Mouse (Mus musculus): ENCODE data around the gene Srbd1. TPM values are rescaled to one million over a fixed set of nuclear protein-coding genes. Genes with fewer than 3 reads are reported as not detected.

Gene Srbd1
- polyA plus RNA-seq, 1 experiment, result not detected

DNA sequence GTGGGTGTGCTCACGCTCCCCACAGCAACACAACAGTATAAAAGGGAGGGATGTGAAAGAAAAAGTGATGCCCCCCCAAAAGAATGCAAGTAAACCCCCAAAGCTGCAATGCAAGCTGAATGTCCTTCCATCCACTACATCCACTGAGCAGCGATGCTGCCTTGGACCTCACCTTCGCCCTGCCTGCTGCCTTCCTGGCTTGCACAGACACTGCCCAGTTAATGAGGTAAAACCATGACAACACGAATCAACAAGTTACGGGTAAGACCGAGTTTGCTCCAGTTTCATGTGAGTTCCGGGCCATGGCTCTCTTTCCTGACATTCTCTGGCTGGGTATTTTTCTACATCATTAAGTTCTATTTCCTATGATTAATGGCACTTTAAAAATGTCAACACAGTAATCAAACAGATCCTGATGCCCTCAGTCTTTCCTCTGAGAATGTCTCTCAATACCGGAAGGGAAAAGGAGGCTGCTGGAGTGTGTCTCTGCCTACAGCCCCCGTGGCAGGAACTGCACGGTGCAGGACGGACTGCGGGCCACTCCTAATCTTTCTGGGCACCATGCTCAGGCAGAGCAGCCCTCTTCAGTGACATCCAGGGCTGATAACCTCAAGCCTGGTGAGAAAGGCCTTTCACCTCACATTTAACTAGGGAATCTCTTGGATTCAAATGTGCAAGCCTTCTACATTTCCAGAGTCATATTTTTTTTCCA, 155.8 kb downstream of the Srbd1 start:
- no peak overlapping the region for H3K27ac ChIP-seq (ENCODE audit: insufficient read depth, low read depth, low read length)
- no peaks in the 10 kb centered on the region for H3K4me1 ChIP-seq (ENCODE audit: control insufficient read depth, insufficient read depth, low read length)
- WGBS, result 90% methylated on average over 12 of the region's 12 CpGs
- TF ChIP-seq CTCF (IDR thresholded peaks at IDR 0.05; ENCODE audit: insufficient read depth, low read depth, low read length), result no peak
- no peak for TF ChIP-seq POLR2A (IDR thresholded peaks at IDR 0.05; ENCODE audit: insufficient read depth, low read depth, low read length)
- no peak overlapping the region for H3K4me3 ChIP-seq (ENCODE audit: insufficient read depth, low read depth, low read length)

- H3K4me3 ChIP-seq (ENCODE audit: insufficient read depth, low read depth, low read length), result no peak overlapping the region
- H3K27ac ChIP-seq (ENCODE audit: insufficient read depth, low read depth, low read length), result no peak overlapping the region
- no peak for TF ChIP-seq CTCF (IDR thresholded peaks at IDR 0.05; ENCODE audit: insufficient read depth, low read depth, low read length)
- no peak for TF ChIP-seq POLR2A (IDR thresholded peaks at IDR 0.05; ENCODE audit: insufficient read depth, low read depth, low read length)
- H3K4me1 ChIP-seq (ENCODE audit: control insufficient read depth, insufficient read depth, low read length), result no peaks in the 10 kb centered on the region
- WGBS, result 60% methylated on average over 4 of the region's 4 CpGs
Measured at GRCm38 (mm10) chr17:85987531-85987930, 157.4 kb downstream of the Srbd1 start.

DNA sequence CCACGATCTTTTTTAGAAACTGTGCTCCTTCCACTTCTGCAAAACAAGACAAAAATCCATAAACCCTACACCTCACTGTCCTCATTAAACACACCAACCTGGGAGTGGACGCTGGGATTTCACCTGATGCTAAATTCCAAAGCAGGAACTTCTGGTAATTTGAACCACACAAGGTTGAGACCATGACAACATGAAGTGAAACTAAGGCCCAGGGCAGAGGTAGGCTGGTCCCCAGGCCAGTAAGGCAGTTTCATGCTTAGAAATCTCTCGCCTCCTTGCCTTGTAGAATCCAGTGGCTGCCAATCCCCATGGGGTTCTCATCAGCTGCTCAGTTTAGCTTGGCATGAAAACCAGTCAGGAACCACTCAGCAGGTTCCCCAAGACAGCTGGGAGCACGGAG, 158.4 kb downstream of the Srbd1 start:
- no peaks in the 10 kb centered on the region for H3K4me1 ChIP-seq (ENCODE audit: control insufficient read depth, insufficient read depth, low read length)
- H3K27ac ChIP-seq (ENCODE audit: insufficient read depth, low read depth, low read length), result no peak overlapping the region
- H3K4me3 ChIP-seq (ENCODE audit: insufficient read depth, low read depth, low read length), result no peak overlapping the region
- TF ChIP-seq POLR2A (IDR thresholded peaks at IDR 0.05; ENCODE audit: insufficient read depth, low read depth, low read length) (no peak), CTCF (IDR thresholded peaks at IDR 0.05; ENCODE audit: insufficient read depth, low read depth, low read length) (no peak)
- WGBS, result 85% methylated on average over 4 of the region's 4 CpGs

DNA sequence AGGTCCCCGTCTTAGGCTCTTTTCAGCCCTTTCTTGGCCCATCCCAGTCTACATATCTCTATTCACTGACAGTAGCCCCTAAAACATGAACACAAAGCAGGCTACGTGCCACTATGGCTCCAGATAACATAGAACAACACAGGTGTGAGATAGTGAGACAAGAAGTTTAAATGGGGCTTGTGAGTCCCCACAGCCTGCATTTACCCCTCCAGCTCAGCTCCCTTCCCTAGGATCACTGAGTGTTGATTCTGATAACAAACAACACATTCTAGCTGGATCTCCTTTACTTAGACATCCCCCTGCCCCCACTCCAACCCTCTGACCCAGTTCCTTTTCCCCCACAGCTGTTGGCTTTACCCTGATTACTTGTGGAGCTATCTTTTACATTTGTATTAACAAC, 158.8 kb downstream of the Srbd1 start:
- no peak for TF ChIP-seq CTCF (IDR thresholded peaks at IDR 0.05; ENCODE audit: insufficient read depth, low read depth, low read length)
- no peak for TF ChIP-seq POLR2A (IDR thresholded peaks at IDR 0.05; ENCODE audit: insufficient read depth, low read depth, low read length)
- no peak overlapping the region for H3K27ac ChIP-seq (ENCODE audit: insufficient read depth, low read depth, low read length)
- no peaks in the 10 kb centered on the region for H3K4me1 ChIP-seq (ENCODE audit: control insufficient read depth, insufficient read depth, low read length)
- 97% methylated on average over 2 of the region's 2 CpGs for WGBS
- no peak overlapping the region for H3K4me3 ChIP-seq (ENCODE audit: insufficient read depth, low read depth, low read length)

DNA sequence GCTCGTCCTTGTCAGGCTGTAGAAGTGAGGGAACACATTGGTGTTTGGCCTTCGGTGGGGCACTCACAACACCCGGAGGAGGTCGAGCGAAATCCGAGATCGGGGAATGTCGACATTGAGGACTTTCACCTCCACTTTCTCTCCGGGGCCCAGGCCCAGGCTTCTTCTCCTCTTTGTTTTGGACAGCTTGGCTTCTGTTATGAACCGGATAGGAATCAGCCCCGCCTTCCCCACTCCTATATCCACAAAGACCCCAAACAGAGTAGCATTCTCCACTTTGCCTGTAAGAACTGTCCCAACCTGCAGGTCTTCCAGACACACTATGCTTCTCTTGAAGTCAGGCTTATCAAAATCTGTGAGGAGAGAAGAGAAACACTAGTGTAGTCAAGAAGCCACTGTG, 159.8 kb downstream of the Srbd1 start:
- no peaks in the 10 kb centered on the region for H3K4me1 ChIP-seq (ENCODE audit: control insufficient read depth, insufficient read depth, low read length)
- WGBS, result 94% methylated on average over 11 of the region's 11 CpGs
- no peak overlapping the region for H3K27ac ChIP-seq (ENCODE audit: insufficient read depth, low read depth, low read length)
- H3K4me3 ChIP-seq (ENCODE audit: insufficient read depth, low read depth, low read length), result no peak overlapping the region
- no peak for TF ChIP-seq CTCF (IDR thresholded peaks at IDR 0.05; ENCODE audit: insufficient read depth, low read depth, low read length)
- TF ChIP-seq POLR2A (IDR thresholded peaks at IDR 0.05; ENCODE audit: insufficient read depth, low read depth, low read length), result no peak

- Histone ChIP-seq H3K4me1 (ENCODE audit: control insufficient read depth, insufficient read depth, low read length) (no peaks in the 10 kb centered on the region), H3K4me3 (ENCODE audit: insufficient read depth, low read depth, low read length) (no peak overlapping the region), H3K27ac (ENCODE audit: insufficient read depth, low read depth, low read length) (no peak overlapping the region)
- 96% methylated on average over 4 of the region's 4 CpGs for WGBS
- TF ChIP-seq POLR2A (IDR thresholded peaks at IDR 0.05; ENCODE audit: insufficient read depth, low read depth, low read length), result no peak
- TF ChIP-seq CTCF (IDR thresholded peaks at IDR 0.05; ENCODE audit: insufficient read depth, low read depth, low read length), result no peak
Measured at GRCm38 (mm10) chr17:85982271-85982670, 162.7 kb downstream of the Srbd1 start.

DNA sequence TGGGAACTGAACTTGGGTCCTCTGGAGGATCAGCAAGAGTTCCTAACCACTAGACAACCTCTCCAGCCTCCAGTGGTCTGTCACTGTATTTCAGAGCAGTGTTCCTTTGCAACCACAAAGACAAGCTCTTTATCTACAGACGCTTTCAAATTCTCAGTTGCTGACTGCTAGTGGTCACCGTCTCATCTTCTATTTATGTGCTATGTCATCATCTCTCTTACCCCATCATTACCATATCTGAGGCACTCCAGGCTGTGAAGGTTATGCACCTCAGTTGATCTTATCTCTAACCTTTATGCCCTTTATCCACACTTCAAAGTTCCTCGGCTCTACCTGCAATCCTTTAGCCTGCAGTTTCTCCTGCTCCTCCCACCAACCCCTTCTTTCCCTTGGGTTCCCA, 163.1 kb downstream of the Srbd1 start:
- no peak overlapping the region for H3K4me3 ChIP-seq (ENCODE audit: insufficient read depth, low read depth, low read length)
- TF ChIP-seq POLR2A (IDR thresholded peaks at IDR 0.05; ENCODE audit: insufficient read depth, low read depth, low read length) (no peak), CTCF (IDR thresholded peaks at IDR 0.05; ENCODE audit: insufficient read depth, low read depth, low read length) (no peak)
- no peak overlapping the region for H3K27ac ChIP-seq (ENCODE audit: insufficient read depth, low read depth, low read length)
- no peaks in the 10 kb centered on the region for H3K4me1 ChIP-seq (ENCODE audit: control insufficient read depth, insufficient read depth, low read length)
- 99% methylated on average over 3 of the region's 3 CpGs for WGBS

DNA sequence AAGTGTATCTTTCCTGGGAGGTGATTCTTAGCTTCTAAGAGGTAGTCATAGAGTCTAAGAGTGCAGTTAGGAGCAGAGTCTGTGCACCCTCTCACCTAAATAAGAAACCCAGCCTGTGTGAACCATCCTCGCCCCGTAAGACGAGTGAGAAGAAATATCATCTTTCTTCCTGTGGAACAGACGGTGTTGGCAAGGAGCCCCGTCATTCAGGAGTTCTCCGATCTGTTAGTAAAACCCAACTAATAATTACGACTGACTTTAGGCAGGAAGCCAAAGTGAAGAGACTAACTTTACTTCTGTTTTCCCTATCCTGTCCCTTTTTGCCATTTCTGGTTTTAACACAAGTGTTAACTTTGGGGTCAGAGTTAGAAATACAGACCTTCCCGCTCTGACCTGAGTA, 166.1 kb downstream of the Srbd1 start:
- Histone ChIP-seq H3K4me3 (ENCODE audit: insufficient read depth, low read depth, low read length) (no peak overlapping the region), H3K4me1 (ENCODE audit: control insufficient read depth, insufficient read depth, low read length) (no peaks in the 10 kb centered on the region), H3K27ac (ENCODE audit: insufficient read depth, low read depth, low read length) (no peak overlapping the region)
- 52% methylated on average over 8 of the region's 8 CpGs for WGBS
- TF ChIP-seq POLR2A (IDR thresholded peaks at IDR 0.05; ENCODE audit: insufficient read depth, low read depth, low read length) (no peak), CTCF (IDR thresholded peaks at IDR 0.05; ENCODE audit: insufficient read depth, low read depth, low read length) (no peak)

DNA sequence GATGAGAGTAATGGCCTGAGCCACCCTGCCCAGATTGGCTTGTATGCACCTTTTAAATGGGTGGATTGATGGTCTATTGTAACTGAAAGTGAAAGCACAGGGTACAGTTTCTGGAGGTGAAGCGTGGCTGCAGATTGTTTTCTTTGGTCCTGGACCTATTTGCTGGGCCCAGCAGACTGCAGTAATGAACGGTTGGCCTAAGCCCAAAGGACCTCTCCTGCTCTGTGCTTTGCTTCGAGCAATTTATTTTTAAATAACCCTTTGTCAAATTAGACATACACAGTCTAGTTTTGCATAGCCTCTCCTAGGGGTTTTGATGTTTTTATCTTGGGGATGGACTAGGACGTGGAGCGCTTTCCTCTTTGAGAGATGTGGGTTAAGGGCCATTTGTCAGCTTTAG, 169.9 kb downstream of the Srbd1 start:
- H3K4me1 ChIP-seq (ENCODE audit: control insufficient read depth, insufficient read depth, low read length), result no peaks in the 10 kb centered on the region
- 60% methylated on average over 5 of the region's 5 CpGs for WGBS
- H3K27ac ChIP-seq (ENCODE audit: insufficient read depth, low read depth, low read length), result no peak overlapping the region
- TF ChIP-seq POLR2A (IDR thresholded peaks at IDR 0.05; ENCODE audit: insufficient read depth, low read depth, low read length), result no peak
- no peak for TF ChIP-seq CTCF (IDR thresholded peaks at IDR 0.05; ENCODE audit: insufficient read depth, low read depth, low read length)
- no peak overlapping the region for H3K4me3 ChIP-seq (ENCODE audit: insufficient read depth, low read depth, low read length)
